Mouse (Mus musculus) CH12.LX (cell line): ENCODE measurements around the gene Dusp6. TPM values are rescaled to one million over a fixed set of nuclear protein-coding genes. Genes with fewer than 3 reads are reported as not detected.

ENCODE experiments used
- DNase-seq: peaks from one replicate; pipeline ENCODE4 v3.0.0-alpha.2; 2013; ENCODE audit errors: extremely low read depth
- H3K27ac ChIP-seq: 2 replicates; pipeline ENCODE4 v1.5.1; 2012; ENCODE audit warnings: low read depth, mild to moderate bottlenecking, control low read depth, moderate library complexity; ENCODE audit not compliant: insufficient read depth
- H3K27me3 ChIP-seq: replicated peaks from 2 replicates; pipeline ENCODE3; 2012; ENCODE audit warnings: inconsistent platforms
- H3K36me3 ChIP-seq, 2 experiments: replicated peaks in 1 of 2; 2 replicates each; pipeline versions ENCODE3 to v1.6.1; 2012; ENCODE audit warnings: inconsistent platforms in 1 of 2, low read length in 1 of 2, mild to moderate bottlenecking in 1 of 2, mixed read lengths in 1 of 2, moderate library complexity in 1 of 2; ENCODE audit not compliant: control insufficient read depth in 1 of 2, insufficient read depth in 1 of 2
- H3K4me1 ChIP-seq, 2 experiments: 2 replicates each; pipeline ENCODE4 v1.6.1; 2012; ENCODE audit warnings: inconsistent platforms in 1 of 2, moderate library complexity in 1 of 2; ENCODE audit not compliant: insufficient read depth in 2 of 2, control insufficient read depth in 1 of 2
- H3K4me2 ChIP-seq: 2 replicates; pipeline ENCODE4 v1.6.1; 2012; ENCODE audit warnings: low read depth, mild to moderate bottlenecking, control low read depth; ENCODE audit not compliant: poor library complexity, insufficient read depth, severe bottlenecking
- H3K4me3 ChIP-seq, 3 experiments: fragments of 150-350 bp in 1 of 3; sonication (generic) in 1 of 3; replicated peaks in 1 of 3; 2 replicates each; pipeline versions ENCODE3 to v1.5.1; 2011 to 2012; ENCODE audit warnings: low read depth in 2 of 3, low read length in 2 of 3, mild to moderate bottlenecking in 2 of 3, moderate library complexity in 2 of 3, control low read depth in 1 of 3, improper control_type of control experiment in 1 of 3, inconsistent platforms in 1 of 3, mixed read lengths in 1 of 3; ENCODE audit not compliant: poor library complexity in 1 of 3
- H3K79me2 ChIP-seq: replicated peaks from 2 replicates; pipeline ENCODE4 v1.6.1; 2012; ENCODE audit warnings: mild to moderate bottlenecking, moderate library complexity; ENCODE audit not compliant: control insufficient read depth, poor library complexity, insufficient read depth, severe bottlenecking; ENCODE audit errors: extremely low read depth
- H3K9ac ChIP-seq: 2 replicates; pipeline ENCODE4 v1.6.1; 2012; ENCODE audit warnings: low read depth, mild to moderate bottlenecking, control low read depth, moderate library complexity; ENCODE audit not compliant: insufficient read depth
- H3K9me3 ChIP-seq: replicated peaks from 2 replicates; pipeline ENCODE3; 2012; ENCODE audit warnings: low read length, inconsistent platforms, mixed read lengths
- CHD1 ChIP-seq: IDR thresholded peaks from 2 replicates; pipeline ENCODE4 v1.6.1; 2012; ENCODE audit warnings: low read depth, low read length, improper control_type of control experiment, inconsistent platforms
- CHD2 ChIP-seq: IDR thresholded peaks from 2 replicates; pipeline ENCODE4 v1.6.1; 2011; ENCODE audit warnings: low read length, improper control_type of control experiment
- CTCF ChIP-seq, 2 experiments: IDR thresholded peaks in 1 of 2; conservative IDR thresholded peaks in 1 of 2; 2 replicates each; pipeline ENCODE4 v1.5.1; 2011 to 2012; ENCODE audit warnings: low read depth in 2 of 2, low read length in 2 of 2, improper control_type of control experiment in 1 of 2, inconsistent platforms in 1 of 2, mild to moderate bottlenecking in 1 of 2, moderate library complexity in 1 of 2
- ELF1 ChIP-seq: IDR thresholded peaks from 2 replicates; pipeline ENCODE4 v1.6.1; 2014; ENCODE audit warnings: low read depth, mild to moderate bottlenecking, inconsistent platforms, low read length, improper control_type of control experiment
- EP300 ChIP-seq: IDR thresholded peaks from 2 replicates; pipeline ENCODE4 v1.6.1; 2011; ENCODE audit warnings: low read length, improper control_type of control experiment
- GABPA ChIP-seq: IDR thresholded peaks from 2 replicates; pipeline ENCODE4 v1.6.1; 2012; ENCODE audit warnings: low read depth, low read length, improper control_type of control experiment, inconsistent platforms; ENCODE audit not compliant: insufficient replicate concordance
- HCFC1 ChIP-seq: IDR thresholded peaks from 2 replicates; pipeline ENCODE4 v1.6.1; 2012; ENCODE audit warnings: low read depth, mild to moderate bottlenecking, inconsistent platforms, low read length, improper control_type of control experiment
- JUN ChIP-seq: IDR thresholded peaks from 2 replicates; pipeline ENCODE4 v1.6.1; 2011; ENCODE audit warnings: low read depth, mild to moderate bottlenecking, low read length, improper control_type of control experiment, moderate library complexity; ENCODE audit not compliant: insufficient read depth
- KAT2A ChIP-seq: IDR thresholded peaks from 2 replicates; pipeline ENCODE4 v1.6.1; 2012; ENCODE audit warnings: low read length, improper control_type of control experiment, inconsistent platforms; ENCODE audit not compliant: insufficient replicate concordance
- MAFK ChIP-seq: IDR thresholded peaks from 2 replicates; pipeline ENCODE4 v1.6.1; 2011; ENCODE audit warnings: low read length, improper control_type of control experiment; ENCODE audit not compliant: insufficient replicate concordance
- NELFE ChIP-seq: IDR thresholded peaks from 2 replicates; pipeline ENCODE4 v1.6.1; 2011; ENCODE audit warnings: low read depth, low read length, improper control_type of control experiment
- NRF1 ChIP-seq: IDR thresholded peaks from 2 replicates; pipeline ENCODE4 v1.6.1; 2014; ENCODE audit warnings: low read depth, mild to moderate bottlenecking, inconsistent platforms, low read length, improper control_type of control experiment, moderate library complexity
- PAX5 ChIP-seq: IDR thresholded peaks from 2 replicates; pipeline ENCODE4 v1.6.1; 2012; ENCODE audit warnings: low read length, inconsistent platforms, mixed read lengths
- POLR2A ChIP-seq: IDR thresholded peaks from 2 replicates; pipeline ENCODE4 v1.6.1; 2011; ENCODE audit warnings: low read depth, mild to moderate bottlenecking, improper control_type of control experiment, low read length
- POLR2AphosphoS2 ChIP-seq: IDR thresholded peaks from 2 replicates; pipeline ENCODE4 v1.6.1; 2011; ENCODE audit warnings: low read depth, low read length, improper control_type of control experiment
- RAD21 ChIP-seq: IDR thresholded peaks from 2 replicates; pipeline ENCODE4 v1.6.1; 2011; ENCODE audit warnings: low read depth, mild to moderate bottlenecking, low read length, improper control_type of control experiment, moderate library complexity
- USF1 ChIP-seq: IDR thresholded peaks from 2 replicates; pipeline ENCODE4 v1.6.1; 2014; ENCODE audit warnings: low read depth, mild to moderate bottlenecking, inconsistent platforms, low read length, improper control_type of control experiment
- USF2 ChIP-seq: conservative IDR thresholded peaks from 2 replicates; pipeline ENCODE4 v1.6.1; 2011; ENCODE audit warnings: low read depth, low read length, improper control_type of control experiment
- ZC3H11A ChIP-seq: IDR thresholded peaks from 2 replicates; pipeline ENCODE4 v1.6.1; 2012; ENCODE audit warnings: low read depth, mild to moderate bottlenecking, inconsistent platforms, low read length, improper control_type of control experiment
- ZMIZ1 ChIP-seq: IDR thresholded peaks from 2 replicates; pipeline ENCODE4 v1.6.1; 2012; ENCODE audit warnings: low read depth, mild to moderate bottlenecking, inconsistent platforms, low read length, improper control_type of control experiment
- ZNF384 ChIP-seq: IDR thresholded peaks from 2 replicates; pipeline ENCODE4 v1.6.1; 2012; ENCODE audit warnings: low read depth, low read length, improper control_type of control experiment, inconsistent platforms
- dilution Hi-C: fragments of 300-500 bp; cut with MboI; formaldehyde crosslinking; loops from 2 replicates; pipeline ENCODE4 v1.14.3; 2020; ENCODE audit warnings: low sequenced_read_pairs; ENCODE audit not compliant: extremely low pct_unique_long_range_greater_than_20kb, extremely low pct_ligation_motif_present
- in situ Hi-C: fragments of 300-500 bp; cut with MboI; formaldehyde crosslinking; loops from 3 replicates; pipeline ENCODE4 v1.14.3; 2019; ENCODE audit warnings: low sequenced_read_pairs, low pct_ligation_motif_present, low pct_unique_long_range_greater_than_20kb, mixed read lengths
- polyA plus RNA-seq: library from polyadenylated mRNA; unstranded; fragments of >175 nt; gene quantifications from 2 replicates; pipeline ENCODE4 v1.2.1, GENCODE M21; 2012; ENCODE audit warnings: low read depth; ENCODE audit not compliant: insufficient read length
- total RNA-seq, 2 experiments: library from RNA; depleted of rRNA; stranded (reverse); fragments of 300-350 nt in 1 of 2; fragments of >200 nt in 1 of 2; gene quantifications; 2 replicates each; pipeline ENCODE4 v1.2.3; 2012 to 2014

The Dusp6 gene
- total and polyA plus RNA-seq, 3 experiments = 6.1 to 11.6 (median 7.6) TPM

GRCm38 (mm10) chr10:99311956-99312355 is 48.9 kb downstream of the Dusp6 start:
- H3K27ac ChIP-seq = no peak overlapping the region
- no peaks in the 10 kb centered on the region for H3K9me3 ChIP-seq
- no peak overlapping the region for H3K4me2 ChIP-seq
- dilution Hi-C loops (no loop called here), in situ Hi-C loops (no loop called here)
- H3K4me3 ChIP-seq = no peak overlapping the region
- no peaks in the 10 kb centered on the region for H3K27me3 ChIP-seq
- no peak overlapping the region for H3K9ac ChIP-seq
- DNase-seq = no peak
- no peak for TF ChIP-seq USF1
- TF ChIP-seq GABPA = no peak
- TF ChIP-seq CHD2 = no peak
- no peak for TF ChIP-seq MAFK
- TF ChIP-seq POLR2A = no peak
- no peak for TF ChIP-seq ZNF384
- H3K79me2 ChIP-seq = no peaks in the 10 kb centered on the region
- H3K4me1 ChIP-seq = no peaks in the 10 kb centered on the region; a peak in 1 of 4 replicates
- no peaks in the 10 kb centered on the region for H3K36me3 ChIP-seq

GRCm38 (mm10) chr10:99314366-99314765 is 51.3 kb downstream of the Dusp6 start:
- no peaks in the 10 kb centered on the region for H3K27me3 ChIP-seq
- no peaks in the 10 kb centered on the region; a peak in 1 of 4 replicates for H3K4me1 ChIP-seq
- dilution Hi-C loops = no loop called here
- TF ChIP-seq CHD1 (no peak), CTCF (conservative IDR thresholded peaks at IDR 0.05 in 1 of 2, IDR thresholded peaks at IDR 0.05 in 1 of 2; ENCODE audit: low read depth in 2 of 2, low read length in 2 of 2) (no peak), HCFC1 (no peak), PAX5 (no peak), RAD21 (no peak), NRF1 (no peak), POLR2AphosphoS2 (no peak), EP300 (no peak), NELFE (no peak), KAT2A (no peak), ZC3H11A (no peak), ELF1 (no peak), ZMIZ1 (no peak), JUN (no peak), MAFK (no peak), USF2 (no peak)
- no peaks in the 10 kb centered on the region for H3K79me2 ChIP-seq
- no peak for DNase-seq
- H3K9ac ChIP-seq = no peak overlapping the region
- H3K9me3 ChIP-seq = no peaks in the 10 kb centered on the region
- H3K36me3 ChIP-seq = no peaks in the 10 kb centered on the region
- H3K27ac ChIP-seq = no peak overlapping the region
- no peak overlapping the region for H3K4me2 ChIP-seq
- in situ Hi-C loops = no loop called here
- no peak overlapping the region for H3K4me3 ChIP-seq
